ENCODE assay signal across 16 mouse cellular contexts in the genomic region with DNA sequence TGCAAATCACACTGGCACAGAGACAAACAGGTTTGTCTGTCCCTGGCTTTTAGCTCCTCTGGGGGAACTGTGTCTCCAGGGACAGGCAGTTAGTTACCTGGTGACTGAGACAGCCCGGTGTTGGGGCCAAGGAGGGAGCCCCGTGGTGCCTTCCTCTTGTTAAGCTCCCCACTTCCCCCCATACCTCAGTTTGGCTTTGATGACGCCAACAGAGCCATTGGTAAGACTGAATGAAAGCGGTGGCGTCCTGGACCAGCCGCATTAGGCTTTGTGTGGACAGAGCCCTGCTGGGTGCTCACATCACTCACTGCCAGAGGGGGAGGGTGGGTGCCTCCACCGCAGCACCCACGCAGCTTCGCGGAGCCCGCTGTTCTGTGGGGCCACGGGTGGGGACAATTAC. TPM values are rescaled to one million over a fixed set of nuclear protein-coding genes. Genes with fewer than 3 reads are reported as not detected.
DNase-seq lines count a peak whose midpoint lies in the region; ATAC-seq and TF ChIP-seq lines count a peak whose summit lies in the region.
"Had no signal": no experiment of that assay in that cellular context is flagged by ENCODE, and none has a peak within 500 bp of the region (broad histone marks: within the 10 kb centered on the region; RNA-seq: fewer than 3 reads in every experiment).

No protein-coding gene starts in this region.

- no peak for TF ChIP-seq CTCF in hindbrain, postnatal 0 days (IDR thresholded peaks at IDR 0.05; ENCODE audit: low read depth)
- TF ChIP-seq CTCF in E14TG2a.4 (conservative IDR thresholded peaks at IDR 0.05; ENCODE audit: low read length) = no peak

- no peak overlapping the region for H3K27ac ChIP-seq in hindbrain, embryonic 12.5 days
- H3K27ac ChIP-seq in hindbrain, postnatal 0 days = no peak overlapping the region
- no peak overlapping the region for H3K27ac ChIP-seq in limb, embryonic 11.5 days (replicated peaks; ENCODE audit: low read depth, low read length)
- H3K27ac ChIP-seq: forebrain, embryonic 13.5 days; kidney, embryonic 15.5 days; limb, embryonic 15.5 days; neural tube, embryonic 15.5 days had no signal

- H3K9me3 ChIP-seq in hindbrain, embryonic 12.5 days (replicated peaks) = no peaks in the 10 kb centered on the region; the same call in 1 of the 2 replicates
- H3K9me3 ChIP-seq in hindbrain, postnatal 0 days (ENCODE audit: low read length) = no peaks in the 10 kb centered on the region
- H3K9me3 ChIP-seq in E14TG2a.4 (ENCODE audit: low read length) = no peaks in the 10 kb centered on the region
- H3K9me3 ChIP-seq in limb, embryonic 11.5 days (ENCODE audit: control insufficient read depth, low read length) = no peaks in the 10 kb centered on the region
- H3K9me3 ChIP-seq: forebrain, embryonic 13.5 days; kidney, embryonic 15.5 days; limb, embryonic 15.5 days; neural tube, embryonic 15.5 days had no signal

- no peak for ATAC-seq in hindbrain, embryonic 12.5 days (ENCODE audit: low FRiP score)
- ATAC-seq in hindbrain, postnatal 0 days = no peak
- no peak for ATAC-seq in limb, embryonic 11.5 days (ENCODE audit: insufficient number of reproducible peaks, low FRiP score, low TSS enrichment, low read depth)
- ATAC-seq: forebrain, embryonic 13.5 days; liver, postnatal 0 days had no signal

- no peak overlapping the region for H3K4me3 ChIP-seq in hindbrain, embryonic 12.5 days
- H3K4me3 ChIP-seq in hindbrain, postnatal 0 days (ENCODE audit: low read length) = no peak overlapping the region
- peak overlapping the region; percentile 80 for H3K4me3 ChIP-seq in E14TG2a.4 (replicated peaks; ENCODE audit: low read length)
- no peak overlapping the region for H3K4me3 ChIP-seq in limb, embryonic 11.5 days (ENCODE audit: low read depth, low read length)
- H3K4me3 ChIP-seq: forebrain, embryonic 13.5 days; kidney, embryonic 15.5 days; limb, embryonic 15.5 days; neural tube, embryonic 15.5 days had no signal

- H3K4me1 ChIP-seq in hindbrain, embryonic 12.5 days = peaks cover 38% of the 10 kb centered on the region
- H3K4me1 ChIP-seq in hindbrain, postnatal 0 days (ENCODE audit: insufficient read depth, low read length) = peaks cover 8% of the 10 kb centered on the region
- H3K4me1 ChIP-seq in E14TG2a.4 (replicated peaks; ENCODE audit: low read depth, low read length) = peaks cover 44% of the 10 kb centered on the region
- H3K4me1 ChIP-seq in limb, embryonic 11.5 days (ENCODE audit: control insufficient read depth, insufficient read depth, low read length) = peaks cover 14% of the 10 kb centered on the region

- 2% methylated on average over 12 of the region's 12 CpGs for WGBS in hindbrain, embryonic 12.5 days
- 4% methylated on average over 12 of the region's 12 CpGs for WGBS in hindbrain, postnatal 0 days
- WGBS in limb, embryonic 11.5 days = 2% methylated on average over 12 of the region's 12 CpGs

- H3K36me3 ChIP-seq in hindbrain, embryonic 12.5 days = no peaks in the 10 kb centered on the region
- H3K36me3 ChIP-seq in hindbrain, postnatal 0 days (ENCODE audit: insufficient read depth, low read length) = no peaks in the 10 kb centered on the region
- H3K36me3 ChIP-seq in E14TG2a.4 (ENCODE audit: insufficient read depth, low read length) = no peaks in the 10 kb centered on the region
- H3K36me3 ChIP-seq in limb, embryonic 11.5 days (ENCODE audit: control insufficient read depth, insufficient read depth, low read length) = no peaks in the 10 kb centered on the region
- H3K36me3 ChIP-seq: kidney, embryonic 15.5 days; limb, embryonic 15.5 days; neural tube, embryonic 15.5 days had no signal

- peaks cover 57% of the 10 kb centered on the region for H3K27me3 ChIP-seq in hindbrain, embryonic 12.5 days
- H3K27me3 ChIP-seq in hindbrain, postnatal 0 days (ENCODE audit: insufficient read depth, low read length) = peaks cover 34% of the 10 kb centered on the region
- H3K27me3 ChIP-seq in E14TG2a.4 (ENCODE audit: insufficient read depth, low read length) = peaks cover 66% of the 10 kb centered on the region
- peaks cover 57% of the 10 kb centered on the region for H3K27me3 ChIP-seq in limb, embryonic 11.5 days (ENCODE audit: control insufficient read depth, insufficient read depth, low read length)

- peak overlapping the region; percentile 99 for H3K4me2 ChIP-seq in hindbrain, embryonic 12.5 days (replicated peaks)
- no peak overlapping the region for H3K4me2 ChIP-seq in hindbrain, postnatal 0 days (ENCODE audit: low read depth, low read length)
- no peak overlapping the region for H3K4me2 ChIP-seq in limb, embryonic 11.5 days (ENCODE audit: low read depth, severe bottlenecking)

- H3K9ac ChIP-seq in hindbrain, embryonic 12.5 days = no peak overlapping the region
- H3K9ac ChIP-seq in hindbrain, postnatal 0 days (replicated peaks; ENCODE audit: low read length) = no peak overlapping the region
- H3K9ac ChIP-seq in limb, embryonic 11.5 days (ENCODE audit: low read length) = no peak overlapping the region
- H3K9ac ChIP-seq: forebrain, embryonic 13.5 days; kidney, embryonic 15.5 days; limb, embryonic 15.5 days; liver, postnatal 0 days; neural tube, embryonic 15.5 days had no signal

- peak; percentile 58 for DNase-seq in cerebellum, adult 11-12 months
- no peak for DNase-seq in cerebellum, postnatal 36 days
- no peak for DNase-seq in hindbrain, postnatal 0 days (ENCODE audit: low spot score)
- DNase-seq in limb, embryonic 11.5 days (ENCODE audit: low spot score) = peak; percentile 34
- DNase-seq in gastrocnemius, postnatal 36 days = no peak
- no peak for DNase-seq in embryo, embryonic 10.5 days (ENCODE audit: low spot score)
- DNase-seq: cerebellum, adult 18-20 months; heart, adult 11 months; liver, postnatal 0 days; thymus, adult 18-20 months had no signal

- intact Hi-C loops in gastrocnemius, postnatal 36 days (cut with DNase I) = no loop called here

RNA-seq across cellular contexts. Expression of a gene that starts 1.7 kb away (rescaled TPM):
- 0.53 and 0.56 TPM in 2 replicates for polyA plus RNA-seq in hindbrain, embryonic 12.5 days (2016; fragmentation: Nextera tagmentation; extraction: Ambion mirVana)
- 1.4 and 3.8 TPM in 2 replicates for total RNA-seq in hindbrain, postnatal 0 days (2014; rRNA removed)
- polyA plus RNA-seq in hindbrain, postnatal 0 days (2015; fragmentation: Nextera tagmentation; extraction: Ambion mirVana) = 6.9 and 7.5 TPM in 2 replicates
- polyA plus RNA-seq in limb, embryonic 11.5 days (2014; fragmentation: Nextera tagmentation; extraction: Ambion mirVana) = 0.53 and 0.75 TPM in 2 replicates
- under 1 TPM; 0.44 to 0.71 TPM for total RNA-seq in gastrocnemius, postnatal 36 days (2021)

RNA-seq across cellular contexts. Expression of a gene that starts 49.4 kb away (rescaled TPM):
- 132 and 133 TPM in 2 replicates for polyA plus RNA-seq in hindbrain, embryonic 12.5 days (2016; fragmentation: Nextera tagmentation; extraction: Ambion mirVana)
- 194 and 198 TPM in 2 replicates for total RNA-seq in hindbrain, postnatal 0 days (2014; rRNA removed)
- 126 and 134 TPM in 2 replicates for polyA plus RNA-seq in hindbrain, postnatal 0 days (2015; fragmentation: Nextera tagmentation; extraction: Ambion mirVana)
- polyA plus RNA-seq in limb, embryonic 11.5 days (2014; fragmentation: Nextera tagmentation; extraction: Ambion mirVana) = 74.6 and 84.4 TPM in 2 replicates
- total RNA-seq in gastrocnemius, postnatal 36 days (2021) = 10 to 100 TPM in 1 of 2 experiments, 1 to 10 TPM in 1; 8.5 to 13.6 TPM

Comparison
In these comparisons a context has a peak if more than half of its experiments do, and no peak if none do; other contexts are left out.
1. DNase-seq: peak in cerebellum, adult 11-12 months (single experiment) and limb, embryonic 11.5 days (single experiment); none in cerebellum, postnatal 36 days (0 of 2), hindbrain, postnatal 0 days (single experiment), gastrocnemius, postnatal 36 days (0 of 2) and embryo, embryonic 10.5 days (single experiment).